Mouse (Mus musculus) stomach, postnatal 0 days (tissue): ENCODE measurements around the gene Clba1.

Experiments
- CTCF ChIP-seq: IDR thresholded peaks from 2 replicates; pipeline ENCODE4 v1.5.1; 2016; ENCODE audit warnings: antibody characterized with exemption, low read depth, mild to moderate bottlenecking, moderate library complexity
- EP300 ChIP-seq: optimal IDR thresholded peaks from 2 replicates; pipeline ENCODE3; 2016; ENCODE audit warnings: antibody characterized with exemption

DNA sequence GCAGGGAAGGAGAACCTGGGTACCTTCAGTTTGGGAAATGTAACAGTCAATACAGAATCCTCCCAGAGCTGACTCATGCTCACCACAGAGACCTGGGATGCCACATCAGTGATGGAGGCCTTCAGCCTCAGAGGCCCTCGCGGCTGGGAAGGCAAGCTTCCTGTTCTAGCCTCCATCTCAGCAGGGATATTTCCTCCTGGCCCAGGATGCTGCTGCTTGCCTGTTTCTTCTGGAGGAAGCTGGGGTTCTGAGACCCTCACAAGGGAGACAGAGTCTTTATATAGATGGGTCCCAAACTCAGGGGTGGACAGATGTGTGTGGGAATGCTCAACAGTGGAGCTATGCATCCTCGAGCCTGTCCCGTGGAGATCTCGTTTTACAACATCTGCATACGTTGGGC, 34.7 kb upstream of the Clba1 start:
- no peak for TF ChIP-seq CTCF
- TF ChIP-seq EP300: no peak
